Mouse (Mus musculus) midbrain, embryonic 14.5 days (tissue): Measurements from ENCODE around the gene Tmem252. TPM values are rescaled to one million over a fixed set of nuclear protein-coding genes. Genes with fewer than 3 reads are reported as not detected.

Experiments used
- ATAC-seq: fragments of 200-750 bp; cut with Nextera tagmentation; 2 replicates; pipeline ENCODE4 v1.8.0; 2017; ENCODE audit warnings: moderate number of reproducible peaks, moderate library complexity; ENCODE audit not compliant: low FRiP score, low TSS enrichment
- DNase-seq: peaks from one replicate; pipeline ENCODE4 v3.0.0-alpha.2; 2015
- H3K27ac ChIP-seq: fragments of 300-500 bp; sonication (generic); replicated peaks from 2 replicates; pipeline ENCODE4 v1.5.1; 2014; ENCODE audit warnings: mild to moderate bottlenecking, low read depth, low read length, moderate library complexity
- H3K27me3 ChIP-seq: fragments of 300-500 bp; sonication (generic); 2 replicates; pipeline ENCODE4 v1.6.1; 2014; ENCODE audit warnings: low read length, control low read depth, mixed read lengths; ENCODE audit not compliant: control insufficient read depth, insufficient read depth
- H3K36me3 ChIP-seq: fragments of 300-500 bp; sonication (generic); 2 replicates; pipeline ENCODE4 v1.6.1; 2014; ENCODE audit warnings: low read length, control low read depth; ENCODE audit not compliant: control insufficient read depth, insufficient read depth
- H3K4me1 ChIP-seq: fragments of 300-500 bp; sonication (generic); 2 replicates; pipeline ENCODE4 v1.6.1; 2014; ENCODE audit warnings: mild to moderate bottlenecking, antibody characterized with exemption, low read length, control low read depth; ENCODE audit not compliant: control insufficient read depth, insufficient read depth
- H3K4me2 ChIP-seq: fragments of 300-500 bp; sonication (generic); 2 replicates; pipeline ENCODE4 v1.6.1; 2014; ENCODE audit warnings: mild to moderate bottlenecking, low read length, moderate library complexity
- H3K4me3 ChIP-seq: fragments of 300-500 bp; sonication (generic); replicated peaks from 2 replicates; pipeline ENCODE4 v1.5.1; 2014; ENCODE audit warnings: low read depth, low read length
- H3K9ac ChIP-seq: fragments of 300-500 bp; sonication (generic); replicated peaks from 2 replicates; pipeline ENCODE4 v1.6.1; 2014; ENCODE audit warnings: mild to moderate bottlenecking, low read length, moderate library complexity
- H3K9me3 ChIP-seq: fragments of 300-500 bp; sonication (generic); 2 replicates; pipeline ENCODE4 v1.6.1; 2016; ENCODE audit warnings: low read length, control low read depth, mixed read lengths; ENCODE audit not compliant: control insufficient read depth
- WGBS: fragments of 180-500 bp; shearing (Covaris S2); extraction: QIAGEN DNeasy Blood & Tissue Kit; methylation state at CpG from one replicate; pipeline ENCODE4 v1.1.7; 2014; 5-methylcytosine and 5-hydroxymethylcytosine counted together
- polyA plus RNA-seq: library from polyadenylated mRNA; unstranded; fragments of >200 nt; fragmentation: Nextera tagmentation; extraction: Ambion mirVana; gene quantifications from 2 replicates; pipeline ENCODE4 v1.2.1, GENCODE M21; 2014

Gene Tmem252
- polyA plus RNA-seq, 1 experiment from 2014 or later, result 2.0 TPM

- WGBS, result 68% methylated on average over 3 of the region's 3 CpGs
- Histone ChIP-seq H3K27ac (no peak overlapping the region), H3K4me1 (no peaks in the 10 kb centered on the region), H3K9me3 (no peaks in the 10 kb centered on the region), H3K27me3 (no peaks in the 10 kb centered on the region), H3K4me2 (no peak overlapping the region), H3K4me3 (no peak overlapping the region), H3K36me3 (no peaks in the 10 kb centered on the region), H3K9ac (no peak overlapping the region)
- ATAC-seq, result no peak
- DNase-seq, result no peak
Observed at GRCm38 (mm10) chr19:24671571-24671970, 2.2 kb upstream of the Tmem252 start.

DNA sequence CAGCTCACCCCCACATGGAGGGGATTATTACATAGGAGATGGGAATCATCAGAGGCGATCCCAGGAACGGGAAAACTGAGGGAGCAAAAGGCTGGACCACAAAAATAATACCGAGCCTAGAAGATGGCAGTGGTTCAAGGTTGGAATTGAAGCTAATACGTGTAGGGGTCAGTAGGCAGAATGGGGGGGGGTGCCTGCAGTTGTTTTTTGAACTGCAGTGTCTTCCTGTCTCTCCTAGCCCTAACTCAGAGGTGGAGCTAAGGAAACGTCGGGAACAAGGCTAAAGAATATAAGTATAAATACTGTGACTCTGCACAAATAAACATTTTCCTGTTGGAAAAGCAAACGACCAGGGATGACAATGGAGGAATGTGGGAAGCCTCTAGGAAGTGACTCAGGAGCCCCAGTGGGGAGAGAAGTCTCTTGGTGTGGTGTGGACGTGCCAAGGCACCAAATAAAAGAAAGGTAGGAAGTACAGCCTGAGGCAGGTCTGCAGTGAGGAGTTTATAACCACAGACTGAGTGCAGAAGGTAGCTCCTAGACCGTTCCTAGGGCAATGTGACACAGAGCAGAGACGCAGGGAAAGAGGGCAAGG lies 1.3 kb upstream of the Tmem252 start:
- no peaks in the 10 kb centered on the region for H3K36me3 ChIP-seq
- no peak overlapping the region for H3K4me2 ChIP-seq
- DNase-seq (no peak), ATAC-seq (no peak)
- no peak overlapping the region for H3K4me3 ChIP-seq
- no peaks in the 10 kb centered on the region for H3K4me1 ChIP-seq
- WGBS, result 88% methylated on average over 10 of the region's 10 CpGs
- no peaks in the 10 kb centered on the region for H3K9me3 ChIP-seq
- H3K27ac ChIP-seq, result no peak overlapping the region
- no peaks in the 10 kb centered on the region for H3K27me3 ChIP-seq
- no peak overlapping the region for H3K9ac ChIP-seq

DNA sequence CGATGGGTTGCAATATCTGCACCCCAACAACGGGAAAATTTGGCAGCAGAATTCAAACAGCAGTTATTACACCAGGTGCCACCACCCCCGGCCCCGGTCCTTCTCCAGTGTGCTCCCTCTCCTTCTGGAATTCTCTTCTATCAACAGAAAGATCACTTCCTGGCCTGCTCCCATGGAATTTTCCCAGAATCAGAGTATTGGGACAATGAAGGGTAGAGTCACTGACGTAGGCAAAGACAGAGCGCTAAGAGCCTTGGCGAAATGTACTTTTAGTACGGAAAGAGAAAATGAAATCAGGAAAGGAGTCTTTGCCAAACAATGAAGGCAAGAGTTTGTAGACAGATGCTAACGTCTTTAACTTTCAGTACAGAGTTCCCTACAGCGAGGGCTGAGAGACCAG lies 477 bp upstream of the Tmem252 start:
- Histone ChIP-seq H3K36me3 (no peaks in the 10 kb centered on the region), H3K27ac (no peak overlapping the region), H3K4me3 (no peak overlapping the region), H3K27me3 (no peaks in the 10 kb centered on the region), H3K9ac (no peak overlapping the region), H3K4me1 (no peaks in the 10 kb centered on the region), H3K4me2 (no peak overlapping the region), H3K9me3 (no peaks in the 10 kb centered on the region)
- 94% methylated on average over 10 of the region's 10 CpGs for WGBS
- ATAC-seq (no peak), DNase-seq (no peak)

DNA sequence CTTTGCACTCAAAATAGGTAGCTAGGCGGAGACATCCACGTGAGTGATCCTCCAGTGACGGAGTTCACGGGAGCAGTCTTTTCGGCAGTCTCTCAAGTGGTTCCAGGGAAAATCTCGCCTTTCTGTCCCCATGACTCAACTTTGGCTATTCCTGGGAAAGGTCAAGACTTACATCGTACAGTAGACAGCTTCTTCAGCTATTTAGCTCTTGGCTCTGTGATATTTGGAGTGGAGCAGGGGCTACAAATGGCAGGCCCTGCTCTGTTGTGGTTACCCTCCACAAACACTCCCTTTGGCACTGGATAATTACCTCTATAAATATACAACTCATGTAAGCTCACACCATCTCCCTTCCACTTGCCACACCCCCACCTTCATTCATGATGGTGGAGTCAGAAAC lies 2.6 kb downstream of the Tmem252 start:
- no peak overlapping the region for H3K4me3 ChIP-seq
- no peaks in the 10 kb centered on the region for H3K4me1 ChIP-seq
- ATAC-seq, result no peak
- 91% methylated on average over 7 of the region's 7 CpGs for WGBS
- H3K4me2 ChIP-seq, result no peak overlapping the region
- H3K9ac ChIP-seq, result no peak overlapping the region
- H3K36me3 ChIP-seq, result no peaks in the 10 kb centered on the region
- H3K9me3 ChIP-seq, result no peaks in the 10 kb centered on the region
- H3K27me3 ChIP-seq, result no peaks in the 10 kb centered on the region
- DNase-seq, result no peak
- no peak overlapping the region for H3K27ac ChIP-seq

- Histone ChIP-seq H3K27me3 (no peaks in the 10 kb centered on the region), H3K9ac (no peak overlapping the region), H3K36me3 (no peaks in the 10 kb centered on the region), H3K9me3 (no peaks in the 10 kb centered on the region), H3K4me3 (no peak overlapping the region), H3K4me2 (no peak overlapping the region), H3K4me1 (no peaks in the 10 kb centered on the region), H3K27ac (no peak overlapping the region)
- 75% methylated on average over 8 of the region's 8 CpGs for WGBS
- ATAC-seq (no peak), DNase-seq (no peak)
Observed at GRCm38 (mm10) chr19:24677242-24677984, 3.6 kb downstream of the Tmem252 start.

GRCm38 (mm10) chr19:24683016-24683720 lies 9.4 kb downstream of the Tmem252 start:
- no peak overlapping the region for H3K4me3 ChIP-seq
- no peak overlapping the region for H3K4me2 ChIP-seq
- no peaks in the 10 kb centered on the region for H3K27me3 ChIP-seq
- H3K4me1 ChIP-seq, result no peaks in the 10 kb centered on the region
- no peaks in the 10 kb centered on the region for H3K9me3 ChIP-seq
- WGBS, result 79% methylated on average over 12 of the region's 12 CpGs
- H3K27ac ChIP-seq, result no peak overlapping the region
- H3K9ac ChIP-seq, result no peak overlapping the region
- no peaks in the 10 kb centered on the region for H3K36me3 ChIP-seq
- DNase-seq (no peak), ATAC-seq (no peak)

GRCm38 (mm10) chr19:24686411-24686810 lies 12.6 kb downstream of the Tmem252 start:
- no peak overlapping the region for H3K9ac ChIP-seq
- H3K27ac ChIP-seq, result no peak overlapping the region
- no peak for DNase-seq
- H3K4me1 ChIP-seq, result no peaks in the 10 kb centered on the region
- no peak overlapping the region for H3K4me2 ChIP-seq
- no peak overlapping the region for H3K4me3 ChIP-seq
- WGBS, result 84% methylated on average over 10 of the region's 10 CpGs
- no peaks in the 10 kb centered on the region for H3K27me3 ChIP-seq
- no peaks in the 10 kb centered on the region for H3K36me3 ChIP-seq
- ATAC-seq, result no peak
- no peaks in the 10 kb centered on the region for H3K9me3 ChIP-seq

DNA sequence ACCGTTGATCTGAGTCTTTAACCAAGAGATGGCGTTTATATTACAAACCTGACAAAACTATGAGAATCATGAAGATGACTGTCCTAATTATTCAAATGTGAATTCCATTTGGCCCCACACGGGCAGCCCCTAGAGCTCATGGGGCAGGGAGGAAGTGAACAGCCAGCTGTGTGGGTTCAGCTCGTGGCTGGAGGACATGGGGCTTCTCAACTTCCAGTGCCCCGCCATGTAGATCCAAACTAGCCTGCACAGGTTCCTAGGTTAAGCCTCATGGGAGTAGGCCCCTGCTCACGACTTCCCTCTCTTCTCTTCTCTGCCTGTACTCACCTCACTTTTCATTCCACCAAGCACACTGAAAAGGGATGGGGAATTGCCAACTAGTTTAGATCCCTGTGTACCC lies 14.5 kb downstream of the Tmem252 start:
- no peak for DNase-seq
- WGBS, result 85% methylated on average over 6 of the region's 6 CpGs
- Histone ChIP-seq H3K27me3 (no peaks in the 10 kb centered on the region), H3K27ac (no peak overlapping the region), H3K9ac (no peak overlapping the region), H3K4me1 (no peaks in the 10 kb centered on the region), H3K9me3 (no peaks in the 10 kb centered on the region), H3K36me3 (no peaks in the 10 kb centered on the region), H3K4me2 (no peak overlapping the region), H3K4me3 (no peak overlapping the region)
- no peak for ATAC-seq

DNA sequence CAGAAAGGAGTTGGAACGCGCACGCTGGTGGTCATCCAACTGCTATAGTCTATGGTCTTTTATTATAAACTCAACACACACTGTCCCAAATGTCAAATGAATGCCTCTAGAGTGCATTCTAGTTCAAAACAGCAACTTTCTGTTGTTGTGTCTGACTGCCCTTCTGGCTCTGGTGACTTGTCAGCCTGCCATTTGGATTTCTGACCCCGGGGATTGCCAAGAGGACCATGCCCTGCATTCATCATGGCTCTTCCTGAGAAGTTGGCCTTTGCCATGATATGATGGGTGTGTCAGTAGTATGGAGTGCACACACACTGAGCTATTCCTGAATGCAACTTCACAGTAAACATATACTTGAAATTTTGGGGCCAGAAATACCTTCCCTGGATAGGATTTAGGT lies 15.7 kb downstream of the Tmem252 start:
- Histone ChIP-seq H3K4me1 (no peaks in the 10 kb centered on the region), H3K9ac (no peak overlapping the region), H3K9me3 (no peaks in the 10 kb centered on the region), H3K27ac (no peak overlapping the region), H3K4me2 (no peak overlapping the region), H3K27me3 (no peaks in the 10 kb centered on the region), H3K4me3 (no peak overlapping the region), H3K36me3 (no peaks in the 10 kb centered on the region)
- DNase-seq (no peak), ATAC-seq (no peak)
- WGBS, result 96% methylated on average over 4 of the region's 4 CpGs
